Mouse (Mus musculus): Measurements from ENCODE around the gene Ahctf1. TPM values are rescaled to one million over a fixed set of nuclear protein-coding genes. Genes with fewer than 3 reads are reported as not detected.

Gene Ahctf1
- polyA plus RNA-seq, 1 experiment from 2014 or later, result 15.1 TPM

DNA sequence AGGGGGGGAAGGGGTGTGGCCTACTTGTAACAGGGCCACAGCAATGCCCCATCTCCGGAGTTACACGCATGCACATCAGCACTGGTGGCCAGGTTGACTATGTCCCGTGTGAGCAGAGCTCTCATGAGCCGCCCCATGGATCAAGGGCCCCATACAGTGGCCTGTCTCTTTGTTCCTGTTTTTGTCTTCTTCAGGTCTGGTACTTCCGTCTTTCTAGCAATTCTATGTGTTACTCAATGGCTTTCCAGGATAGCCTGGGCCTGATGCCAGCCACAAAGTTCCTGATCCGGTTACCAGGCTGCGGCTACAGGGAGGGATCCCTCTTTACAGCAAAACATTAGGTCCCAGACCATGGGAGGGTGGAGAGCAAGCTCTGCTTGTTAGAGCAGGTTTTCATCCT, 39.1 kb upstream of the Ahctf1 start:
- no peaks in the 10 kb centered on the region for H3K27me3 ChIP-seq (ENCODE audit: insufficient read depth, low read length)
- DNase-seq (ENCODE audit: low spot score), result peak; percentile 31
- H3K4me3 ChIP-seq (replicated peaks; ENCODE audit: low read depth, low read length), result no peak overlapping the region
- no peaks in the 10 kb centered on the region for H3K4me1 ChIP-seq (replicated peaks; ENCODE audit: insufficient read depth, low read length)
- no peak overlapping the region for H3K27ac ChIP-seq
- H3K9ac ChIP-seq (ENCODE audit: low read depth, low read length), result no peak overlapping the region
- H3K4me2 ChIP-seq (ENCODE audit: low read length), result no peak overlapping the region
- no peaks in the 10 kb centered on the region for H3K36me3 ChIP-seq (ENCODE audit: insufficient read depth, low read length)
- no peak for TF ChIP-seq CTCF (IDR thresholded peaks at IDR 0.05; ENCODE audit: low read depth)
- ATAC-seq (replicated peaks; ENCODE audit: low FRiP score, low read depth), result no peak
- WGBS, result 78% methylated on average over 7 of the region's 7 CpGs
- no peaks in the 10 kb centered on the region for H3K9me3 ChIP-seq (replicated peaks; ENCODE audit: low read length)

- 62% methylated on average over 7 of the region's 7 CpGs for WGBS
- no peaks in the 10 kb centered on the region for H3K27me3 ChIP-seq (ENCODE audit: insufficient read depth, low read length)
- H3K4me3 ChIP-seq (replicated peaks; ENCODE audit: low read depth, low read length), result no peak overlapping the region
- DNase-seq (ENCODE audit: low spot score), result peak; percentile 39
- H3K36me3 ChIP-seq (ENCODE audit: insufficient read depth, low read length), result no peaks in the 10 kb centered on the region
- H3K9me3 ChIP-seq (replicated peaks; ENCODE audit: low read length), result no peaks in the 10 kb centered on the region; the same call in 1 of the 2 replicates
- no peak for TF ChIP-seq CTCF (IDR thresholded peaks at IDR 0.05; ENCODE audit: low read depth)
- no peak overlapping the region for H3K9ac ChIP-seq (ENCODE audit: low read depth, low read length)
- H3K4me1 ChIP-seq (replicated peaks; ENCODE audit: insufficient read depth, low read length), result no peaks in the 10 kb centered on the region
- peak; percentile 84 for ATAC-seq (replicated peaks; ENCODE audit: low FRiP score, low read depth)
- no peak overlapping the region for H3K4me2 ChIP-seq (ENCODE audit: low read length)
- H3K27ac ChIP-seq, result peak overlapping the region; percentile 67
Observed at GRCm38 (mm10) chr1:179836426-179837404, 33.2 kb upstream of the Ahctf1 start.

GRCm38 (mm10) chr1:179835753-179836425, 32.4 kb upstream of the Ahctf1 start:
- H3K27me3 ChIP-seq (ENCODE audit: insufficient read depth, low read length), result no peaks in the 10 kb centered on the region
- peak overlapping the region; percentile 67 for H3K27ac ChIP-seq
- TF ChIP-seq CTCF (IDR thresholded peaks at IDR 0.05; ENCODE audit: low read depth), result no peak
- 85% methylated on average over 1 of the region's 1 CpGs for WGBS
- ATAC-seq (replicated peaks; ENCODE audit: low FRiP score, low read depth) (no peak), DNase-seq (ENCODE audit: low spot score) (no peak)
- H3K4me1 ChIP-seq (replicated peaks; ENCODE audit: insufficient read depth, low read length), result no peaks in the 10 kb centered on the region
- H3K9ac ChIP-seq (ENCODE audit: low read depth, low read length), result no peak overlapping the region
- H3K4me3 ChIP-seq (replicated peaks; ENCODE audit: low read depth, low read length), result no peak overlapping the region
- H3K4me2 ChIP-seq (ENCODE audit: low read length), result no peak overlapping the region
- no peaks in the 10 kb centered on the region; the same call in 1 of the 2 replicates for H3K9me3 ChIP-seq (replicated peaks; ENCODE audit: low read length)
- H3K36me3 ChIP-seq (ENCODE audit: insufficient read depth, low read length), result no peaks in the 10 kb centered on the region

- no peak overlapping the region for H3K4me3 ChIP-seq (replicated peaks; ENCODE audit: low read depth, low read length)
- 67% methylated on average over 1 of the region's 1 CpGs for WGBS
- no peaks in the 10 kb centered on the region for H3K4me1 ChIP-seq (replicated peaks; ENCODE audit: insufficient read depth, low read length)
- H3K27me3 ChIP-seq (ENCODE audit: insufficient read depth, low read length), result no peaks in the 10 kb centered on the region
- no peaks in the 10 kb centered on the region; the same call in 1 of the 2 replicates for H3K9me3 ChIP-seq (replicated peaks; ENCODE audit: low read length)
- no peak for DNase-seq (ENCODE audit: low spot score)
- ATAC-seq (replicated peaks; ENCODE audit: low FRiP score, low read depth), result no peak
- no peak overlapping the region for H3K4me2 ChIP-seq (ENCODE audit: low read length)
- TF ChIP-seq CTCF (IDR thresholded peaks at IDR 0.05; ENCODE audit: low read depth), result no peak
- no peak overlapping the region for H3K27ac ChIP-seq
- H3K36me3 ChIP-seq (ENCODE audit: insufficient read depth, low read length), result no peaks in the 10 kb centered on the region
- no peak overlapping the region for H3K9ac ChIP-seq (ENCODE audit: low read depth, low read length)
Observed at GRCm38 (mm10) chr1:179833596-179833995, 30.1 kb upstream of the Ahctf1 start.

GRCm38 (mm10) chr1:179832710-179833240, 29.3 kb upstream of the Ahctf1 start:
- 72% methylated on average over 7 of the region's 7 CpGs for WGBS
- no peak for ATAC-seq (replicated peaks; ENCODE audit: low FRiP score, low read depth)
- no peak for TF ChIP-seq CTCF (IDR thresholded peaks at IDR 0.05; ENCODE audit: low read depth)

GRCm38 (mm10) chr1:179828900-179829299, 25.4 kb upstream of the Ahctf1 start:
- no peaks in the 10 kb centered on the region for H3K9me3 ChIP-seq (replicated peaks; ENCODE audit: low read length)
- no peak for TF ChIP-seq CTCF (IDR thresholded peaks at IDR 0.05; ENCODE audit: low read depth)
- H3K4me2 ChIP-seq (ENCODE audit: low read length), result no peak overlapping the region
- H3K4me3 ChIP-seq (replicated peaks; ENCODE audit: low read depth, low read length), result no peak overlapping the region
- no peaks in the 10 kb centered on the region for H3K4me1 ChIP-seq (replicated peaks; ENCODE audit: insufficient read depth, low read length)
- 64% methylated on average over 4 of the region's 4 CpGs for WGBS
- no peaks in the 10 kb centered on the region for H3K27me3 ChIP-seq (ENCODE audit: insufficient read depth, low read length)
- DNase-seq (ENCODE audit: low spot score) (no peak), ATAC-seq (replicated peaks; ENCODE audit: low FRiP score, low read depth) (no peak)
- H3K9ac ChIP-seq (ENCODE audit: low read depth, low read length), result no peak overlapping the region
- H3K36me3 ChIP-seq (ENCODE audit: insufficient read depth, low read length), result no peaks in the 10 kb centered on the region
- no peak overlapping the region for H3K27ac ChIP-seq

More at GRCm38 (mm10) chr1:179832710-179833240, 29.3 kb upstream of the Ahctf1 start:
- H3K9ac ChIP-seq (ENCODE audit: low read depth, low read length), result no peak overlapping the region
- H3K4me2 ChIP-seq (ENCODE audit: low read length), result no peak overlapping the region
- H3K27me3 ChIP-seq (ENCODE audit: insufficient read depth, low read length), result no peaks in the 10 kb centered on the region
- no peaks in the 10 kb centered on the region for H3K36me3 ChIP-seq (ENCODE audit: insufficient read depth, low read length)
- no peaks in the 10 kb centered on the region; the same call in 1 of the 2 replicates for H3K9me3 ChIP-seq (replicated peaks; ENCODE audit: low read length)
- no peak overlapping the region for H3K27ac ChIP-seq
- no peak for DNase-seq (ENCODE audit: low spot score)
- no peak overlapping the region for H3K4me3 ChIP-seq (replicated peaks; ENCODE audit: low read depth, low read length)
- H3K4me1 ChIP-seq (replicated peaks; ENCODE audit: insufficient read depth, low read length), result no peaks in the 10 kb centered on the region
